ENCODE assay signal across 10 mouse cellular contexts in the genomic region with DNA sequence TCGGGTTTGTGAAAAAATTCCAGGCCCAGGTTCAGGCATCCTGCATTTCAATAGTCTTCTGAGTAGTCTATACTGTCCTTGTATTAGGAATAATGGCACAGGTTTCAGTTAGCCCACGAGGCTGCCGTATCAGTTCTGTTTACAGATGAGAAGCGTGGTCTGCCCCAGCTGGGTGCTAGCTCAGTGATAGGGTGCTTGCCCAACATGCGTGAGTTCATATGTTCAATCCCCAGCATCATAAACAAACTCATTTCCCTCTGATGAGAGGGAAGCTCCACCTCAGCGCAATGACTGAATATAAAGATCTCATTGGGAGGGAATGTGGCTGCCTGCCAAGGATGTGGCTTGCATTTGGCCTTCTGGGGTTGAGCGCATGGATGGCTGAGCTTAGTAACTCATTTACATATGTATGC. TPM values are rescaled to one million over a fixed set of nuclear protein-coding genes. Genes with fewer than 3 reads are reported as not detected.
DNase-seq lines count a peak whose midpoint lies in the region; ATAC-seq lines count a peak whose summit lies in the region.
"Had no signal": no experiment of that assay in that cellular context is flagged by ENCODE, and none has a peak within 500 bp of the region (broad histone marks: within the 10 kb centered on the region; RNA-seq: fewer than 3 reads in every experiment).

No protein-coding gene starts in this region.

- peaks cover 6% of the 10 kb centered on the region; the same call in 1 of the 2 replicates for H3K36me3 ChIP-seq in neural tube, embryonic 12.5 days
- H3K36me3 ChIP-seq in hindbrain, embryonic 16.5 days (ENCODE audit: control insufficient read depth, insufficient read depth, low read length): 0 out of 2 replicates have a peak, but pooled peaks cover 2% of the 10 kb centered on the region
- no peaks in the 10 kb centered on the region for H3K36me3 ChIP-seq in midbrain, embryonic 15.5 days (replicated peaks)

- H3K9me3 ChIP-seq in neural tube, embryonic 12.5 days: no peaks in the 10 kb centered on the region
- no peaks in the 10 kb centered on the region for H3K9me3 ChIP-seq in hindbrain, embryonic 16.5 days (ENCODE audit: control insufficient read depth, low read length)
- H3K9me3 ChIP-seq in midbrain, embryonic 15.5 days: no peaks in the 10 kb centered on the region
- H3K9me3 ChIP-seq: limb, embryonic 15.5 days had no signal

- peaks cover 14% of the 10 kb centered on the region for H3K4me1 ChIP-seq in neural tube, embryonic 12.5 days
- peaks cover 15% of the 10 kb centered on the region for H3K4me1 ChIP-seq in hindbrain, embryonic 16.5 days (ENCODE audit: control insufficient read depth, insufficient read depth, low read depth, low read length)
- peaks cover 23% of the 10 kb centered on the region for H3K4me1 ChIP-seq in midbrain, embryonic 15.5 days

- 71% methylated on average over 7 of the region's 7 CpGs for WGBS in neural tube, embryonic 12.5 days
- 37% methylated on average over 7 of the region's 7 CpGs for WGBS in hindbrain, embryonic 16.5 days
- 41% methylated on average over 7 of the region's 7 CpGs for whole genome bisulfite sequencing in midbrain, embryonic 15.5 days

- no peak overlapping the region for H3K4me2 ChIP-seq in neural tube, embryonic 12.5 days (replicated peaks)
- H3K4me2 ChIP-seq in hindbrain, embryonic 16.5 days (ENCODE audit: low read length): no peak overlapping the region
- no peak overlapping the region for H3K4me2 ChIP-seq in midbrain, embryonic 15.5 days
- H3K4me2 ChIP-seq: limb, embryonic 15.5 days had no signal

- H3K27me3 ChIP-seq in neural tube, embryonic 12.5 days (replicated peaks): no peaks in the 10 kb centered on the region
- no peaks in the 10 kb centered on the region for H3K27me3 ChIP-seq in hindbrain, embryonic 16.5 days (replicated peaks; ENCODE audit: control insufficient read depth, insufficient read depth, low read length)
- no peaks in the 10 kb centered on the region for H3K27me3 ChIP-seq in midbrain, embryonic 15.5 days (replicated peaks)
- H3K27me3 ChIP-seq: limb, embryonic 15.5 days had no signal

- H3K9ac ChIP-seq in neural tube, embryonic 12.5 days: no peak overlapping the region
- H3K9ac ChIP-seq in hindbrain, embryonic 16.5 days (ENCODE audit: low read depth, low read length): no peak overlapping the region
- no peak overlapping the region for H3K9ac ChIP-seq in midbrain, embryonic 15.5 days
- H3K9ac ChIP-seq: limb, embryonic 15.5 days had no signal

- DNase-seq in cerebellum, adult 9-10 months: peak; percentile 22
- no peak for DNase-seq in cerebellum, adult 11 months
- no peak for DNase-seq in neural tube, embryonic 10.5 days (ENCODE audit: extremely low spot score, low spot score)
- no peak for DNase-seq in gastrocnemius, adult 8-10 months (ENCODE audit: low spot score in 2 of 2)
- DNase-seq in embryo, embryonic 10.5 days (ENCODE audit: low spot score): no peak

- no peak overlapping the region for H3K27ac ChIP-seq in neural tube, embryonic 12.5 days
- no peak overlapping the region; the same call in 1 of the 2 replicates for H3K27ac ChIP-seq in hindbrain, embryonic 16.5 days (ENCODE audit: low read depth, low read length)
- peak overlapping the region; percentile 21; the same call in 1 of the 2 replicates for H3K27ac ChIP-seq in midbrain, embryonic 15.5 days
- H3K27ac ChIP-seq: limb, embryonic 15.5 days had no signal

- ATAC-seq in neural tube, embryonic 12.5 days (ENCODE audit: low FRiP score, low read depth): peak; percentile 59; the same call in 1 of the 2 replicates
- peak; percentile 55 for ATAC-seq in hindbrain, embryonic 16.5 days
- ATAC-seq in midbrain, embryonic 15.5 days (replicated peaks): peak; percentile 38; the same call in 1 of the 2 replicates

- H3K4me3 ChIP-seq in neural tube, embryonic 12.5 days: no peak overlapping the region
- H3K4me3 ChIP-seq in hindbrain, embryonic 16.5 days (ENCODE audit: low read length): no peak overlapping the region
- H3K4me3 ChIP-seq in midbrain, embryonic 15.5 days: no peak overlapping the region
- H3K4me3 ChIP-seq: limb, embryonic 15.5 days had no signal

RNA-seq across cellular contexts. Expression of a gene that starts 47.4 kb away (rescaled TPM):
- polyA plus RNA-seq in neural tube, embryonic 12.5 days (2016; fragmentation: Nextera tagmentation; extraction: Ambion mirVana): 18.1 and 21.1 TPM in 2 replicates
- 15.3 and 17.8 TPM in 2 replicates for polyA plus RNA-seq in hindbrain, embryonic 16.5 days (2015; fragmentation: Nextera tagmentation; extraction: Ambion mirVana)
- polyA plus RNA-seq in midbrain, embryonic 15.5 days (2015; fragmentation: Nextera tagmentation; extraction: Ambion mirVana): 20.4 and 22.7 TPM in 2 replicates
- 10 to 100 TPM in 2 of 4 experiments, 1 to 10 TPM in 2; 7.4 to 11.8 (median 10.2) TPM for total RNA-seq in gastrocnemius, adult 8-10 months (2022)

RNA-seq across cellular contexts. Expression of a gene that starts 56.5 kb away (rescaled TPM):
- polyA plus RNA-seq in neural tube, embryonic 12.5 days (2016; fragmentation: Nextera tagmentation; extraction: Ambion mirVana): not detected in 2 replicates
- polyA plus RNA-seq in hindbrain, embryonic 16.5 days (2015; fragmentation: Nextera tagmentation; extraction: Ambion mirVana): 0.26 TPM in 1 of 2 replicates, not detected in the other
- polyA plus RNA-seq in midbrain, embryonic 15.5 days (2015; fragmentation: Nextera tagmentation; extraction: Ambion mirVana): 0.22 and 0.36 TPM in 2 replicates
- total RNA-seq in gastrocnemius, adult 8-10 months (2022): not detected
- polyA plus RNA-seq: testis, adult 2 months had no signal
